Mouse (Mus musculus) lung, embryonic 14.5 days (tissue): ENCODE data around the gene Kcnj6. TPM values are rescaled to one million over a fixed set of nuclear protein-coding genes. Genes with fewer than 3 reads are reported as not detected.

Experiments used
- ATAC-seq: fragments of 200-750 bp; cut with Nextera tagmentation; 2 replicates; pipeline ENCODE4 v1.8.0; 2017; ENCODE audit warnings: mild to moderate bottlenecking, moderate TSS enrichment, moderate library complexity; ENCODE audit not compliant: insufficient read depth
- DNase-seq: peaks from one replicate; pipeline ENCODE4 v3.0.0-alpha.2; 2015
- H3K27ac ChIP-seq: fragments of 300-500 bp; sonication (generic); 2 replicates; pipeline ENCODE4 v1.5.1; 2014; ENCODE audit warnings: low read depth, mild to moderate bottlenecking, moderate library complexity
- H3K27me3 ChIP-seq: fragments of 300-500 bp; sonication (generic); 2 replicates; pipeline ENCODE4 v1.6.1; 2014; ENCODE audit warnings: low read length, control low read depth; ENCODE audit not compliant: insufficient read depth
- H3K36me3 ChIP-seq: fragments of 300-500 bp; sonication (generic); 2 replicates; pipeline ENCODE4 v1.6.1; 2014; ENCODE audit warnings: control low read depth; ENCODE audit not compliant: insufficient read depth
- H3K4me1 ChIP-seq: fragments of 300-500 bp; sonication (generic); 2 replicates; pipeline ENCODE4 v1.6.1; 2014; ENCODE audit warnings: antibody characterized with exemption, control low read depth; ENCODE audit not compliant: insufficient read depth
- H3K4me2 ChIP-seq: fragments of 300-500 bp; sonication (generic); 2 replicates; pipeline ENCODE4 v1.6.1; 2014; ENCODE audit warnings: mild to moderate bottlenecking
- H3K4me3 ChIP-seq: fragments of 300-500 bp; sonication (generic); 2 replicates; pipeline ENCODE4 v1.5.1; 2014; ENCODE audit warnings: low read depth, low read length
- H3K9ac ChIP-seq: fragments of 300-500 bp; sonication (generic); 2 replicates; pipeline ENCODE4 v1.6.1; 2014
- H3K9me3 ChIP-seq: fragments of 300-500 bp; sonication (generic); 2 replicates; pipeline ENCODE4 v1.6.1; 2016; ENCODE audit warnings: low read depth, low read length, control low read depth
- CTCF ChIP-seq: IDR thresholded peaks from 2 replicates; pipeline ENCODE4 v1.5.1; 2016; ENCODE audit warnings: antibody characterized with exemption, low read depth
- WGBS: fragments of 180-500 bp; shearing (Covaris S2); extraction: QIAGEN DNeasy Blood & Tissue Kit; methylation state at CpG from one replicate; pipeline ENCODE4 v1.1.7; 2014; 5-methylcytosine and 5-hydroxymethylcytosine counted together
- polyA plus RNA-seq: library from polyadenylated mRNA; unstranded; fragments of >200 nt; fragmentation: Nextera tagmentation; extraction: Ambion mirVana; gene quantifications from 2 replicates; pipeline ENCODE4 v1.2.1, GENCODE M21; 2014

Gene Kcnj6
- polyA plus RNA-seq, 1 experiment from 2014 or later: not detected

GRCm38 (mm10) chr16:94855990-94856389 is 141.5 kb downstream of the Kcnj6 start:
- Histone ChIP-seq H3K27ac (no peak overlapping the region), H3K4me3 (no peak overlapping the region), H3K9me3 (no peaks in the 10 kb centered on the region), H3K27me3 (no peaks in the 10 kb centered on the region), H3K4me2 (no peak overlapping the region), H3K36me3 (no peaks in the 10 kb centered on the region), H3K9ac (no peak overlapping the region), H3K4me1 (no peaks in the 10 kb centered on the region)
- DNase-seq: no peak
- ATAC-seq: no peak
- no peak for TF ChIP-seq CTCF
- 85% methylated on average over 5 of the region's 5 CpGs for WGBS

- no peaks in the 10 kb centered on the region for H3K36me3 ChIP-seq
- H3K4me3 ChIP-seq: no peak overlapping the region
- ATAC-seq (no peak; the same call in 1 of the 2 replicates), DNase-seq (peak; percentile 47)
- H3K4me1 ChIP-seq: no peaks in the 10 kb centered on the region
- no peaks in the 10 kb centered on the region for H3K27me3 ChIP-seq
- no peak overlapping the region for H3K27ac ChIP-seq
- H3K9ac ChIP-seq: no peak overlapping the region
- H3K4me2 ChIP-seq: no peak overlapping the region
- 54% methylated on average over 19 of the region's 19 CpGs for WGBS
- H3K9me3 ChIP-seq: no peaks in the 10 kb centered on the region
- no peak for TF ChIP-seq CTCF
These were observed 144.9 kb downstream of the Kcnj6 start for GRCm38 (mm10) chr16:94852407-94853160.

GRCm38 (mm10) chr16:94850393-94850792 is 147.1 kb downstream of the Kcnj6 start:
- no peak for TF ChIP-seq CTCF
- no peak overlapping the region for H3K27ac ChIP-seq
- DNase-seq: no peak
- 28% methylated on average over 14 of the region's 14 CpGs for WGBS
- H3K9me3 ChIP-seq: no peaks in the 10 kb centered on the region
- no peaks in the 10 kb centered on the region for H3K36me3 ChIP-seq
- no peak overlapping the region for H3K4me2 ChIP-seq
- H3K4me3 ChIP-seq: no peak overlapping the region
- H3K27me3 ChIP-seq: no peaks in the 10 kb centered on the region
- no peaks in the 10 kb centered on the region for H3K4me1 ChIP-seq
- no peak for ATAC-seq
- H3K9ac ChIP-seq: no peak overlapping the region

GRCm38 (mm10) chr16:94845996-94846395 is 151.5 kb downstream of the Kcnj6 start:
- Histone ChIP-seq H3K27ac (no peak overlapping the region), H3K4me3 (no peak overlapping the region), H3K27me3 (no peaks in the 10 kb centered on the region), H3K9me3 (no peaks in the 10 kb centered on the region), H3K4me1 (no peaks in the 10 kb centered on the region), H3K9ac (no peak overlapping the region), H3K36me3 (no peaks in the 10 kb centered on the region), H3K4me2 (no peak overlapping the region)
- ATAC-seq (no peak), DNase-seq (no peak)
- no peak for TF ChIP-seq CTCF
- WGBS: 84% methylated on average over 5 of the region's 5 CpGs

GRCm38 (mm10) chr16:94844769-94845168 is 152.7 kb downstream of the Kcnj6 start:
- Histone ChIP-seq H3K9me3 (no peaks in the 10 kb centered on the region), H3K4me1 (no peaks in the 10 kb centered on the region), H3K27ac (no peak overlapping the region), H3K36me3 (no peaks in the 10 kb centered on the region), H3K4me2 (no peak overlapping the region), H3K27me3 (no peaks in the 10 kb centered on the region), H3K4me3 (no peak overlapping the region), H3K9ac (no peak overlapping the region)
- DNase-seq (no peak), ATAC-seq (no peak)
- WGBS: 57% methylated on average over 4 of the region's 4 CpGs
- no peak for TF ChIP-seq CTCF

- DNase-seq: peak; percentile 63
- H3K27ac ChIP-seq: peak overlapping the region; percentile 8; the same call in 1 of the 2 replicates
- H3K27me3 ChIP-seq: no peaks in the 10 kb centered on the region
- H3K9ac ChIP-seq: no peak overlapping the region
- 23% methylated on average over 6 of the region's 6 CpGs for WGBS
- no peaks in the 10 kb centered on the region for H3K9me3 ChIP-seq
- H3K4me3 ChIP-seq: no peak overlapping the region
- H3K4me1 ChIP-seq: no peaks in the 10 kb centered on the region; the same call in 1 of the 2 replicates
- no peak overlapping the region for H3K4me2 ChIP-seq
- TF ChIP-seq CTCF: no peak
- no peaks in the 10 kb centered on the region for H3K36me3 ChIP-seq
- no peak for ATAC-seq
These were observed 158.1 kb downstream of the Kcnj6 start for GRCm38 (mm10) chr16:94839398-94839797.

DNA sequence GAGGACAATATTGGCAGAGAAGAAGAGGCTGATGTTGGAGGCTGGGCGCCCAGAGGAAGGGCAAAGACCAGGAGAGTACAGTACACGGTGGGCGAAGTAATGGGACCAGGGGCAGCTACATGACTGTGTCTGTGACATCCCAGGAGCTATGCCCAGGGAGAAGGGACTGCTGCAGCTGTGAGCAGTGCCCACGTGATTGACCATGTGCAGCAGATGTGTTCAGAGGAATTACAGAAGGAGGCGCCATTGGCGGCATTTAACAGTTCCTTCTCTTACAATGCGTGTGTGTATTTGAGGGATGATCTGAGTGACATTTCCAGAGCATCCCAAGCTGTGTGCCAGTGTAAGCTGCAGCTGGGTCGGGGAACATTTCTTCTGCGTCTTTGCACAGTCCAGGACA is 159.6 kb downstream of the Kcnj6 start:
- H3K4me2 ChIP-seq: no peak overlapping the region
- H3K4me1 ChIP-seq: no peaks in the 10 kb centered on the region; the same call in 1 of the 2 replicates
- WGBS: 65% methylated on average over 9 of the region's 9 CpGs
- no peaks in the 10 kb centered on the region for H3K9me3 ChIP-seq
- H3K36me3 ChIP-seq: no peaks in the 10 kb centered on the region
- ATAC-seq (no peak), DNase-seq (peak; percentile 27)
- TF ChIP-seq CTCF: no peak
- H3K9ac ChIP-seq: no peak overlapping the region
- H3K27ac ChIP-seq: no peak overlapping the region
- H3K4me3 ChIP-seq: no peak overlapping the region
- H3K27me3 ChIP-seq: no peaks in the 10 kb centered on the region
